Mouse (Mus musculus): ENCODE measurements around the gene Zfp523.

DNA sequence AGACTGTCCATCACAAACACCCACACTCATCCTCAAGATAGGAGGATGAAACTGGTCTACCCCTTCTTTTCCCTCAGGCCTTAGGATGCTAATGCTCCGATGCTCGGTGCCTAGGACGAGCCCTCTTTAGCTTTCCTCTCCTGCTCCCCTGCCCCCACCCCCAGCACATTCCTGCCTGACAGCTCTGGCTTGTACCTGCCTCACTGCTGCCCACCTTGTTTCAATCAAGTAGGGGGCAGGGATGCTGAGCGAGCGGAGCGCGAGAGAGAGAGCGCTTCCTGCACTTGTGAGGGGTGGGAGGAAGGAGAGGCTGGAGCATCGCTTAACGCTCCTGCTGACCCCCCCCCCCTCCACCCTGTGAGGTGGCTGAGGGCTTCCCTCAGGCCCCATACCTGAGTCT lies 16.6 kb upstream of the Zfp523 start:
- TF ChIP-seq CTCF (conservative IDR thresholded peaks at IDR 0.05; ENCODE audit: low read length) (no peak), POU5F1 (IDR thresholded peaks at IDR 0.05; ENCODE audit: borderline replicate concordance, low read length) (no peak), NANOG (IDR thresholded peaks at IDR 0.05; ENCODE audit: borderline replicate concordance, low read length) (no peak)

Data from E14TG2a.4 (cell line).